Mouse (Mus musculus) C2C12 (cell line): ENCODE results near the gene Cntnap5a.

ENCODE experiments used
- CEBPB ChIP-seq: IDR thresholded peaks from one replicate; pipeline ENCODE4 v1.6.1; 2011; ENCODE audit warnings: low read depth, mild to moderate bottlenecking, control low read depth, moderate library complexity
- CTCF ChIP-seq: IDR thresholded peaks from one replicate; pipeline ENCODE4 v1.5.1; 2011; ENCODE audit not compliant: control insufficient read depth, insufficient read depth, insufficient read length
- FOSL1 ChIP-seq: IDR thresholded peaks from one replicate; pipeline ENCODE4 v1.8.0; 2011; ENCODE audit warnings: mild to moderate bottlenecking, low read length; ENCODE audit not compliant: poor library complexity, insufficient read depth, severe bottlenecking
- MAX ChIP-seq: IDR thresholded peaks from one replicate; pipeline ENCODE4 v1.6.1; 2011; ENCODE audit warnings: mild to moderate bottlenecking, control low read depth
- MYOD1 ChIP-seq: IDR thresholded peaks from one replicate; pipeline ENCODE4 v1.6.1; 2011; ENCODE audit warnings: low read depth; ENCODE audit not compliant: control insufficient read depth, insufficient read length
- MYOG ChIP-seq: IDR thresholded peaks from one replicate; pipeline ENCODE4 v1.6.1; 2011; ENCODE audit not compliant: control insufficient read depth, insufficient read length; ENCODE audit errors: extremely low read depth
- USF1 ChIP-seq: IDR thresholded peaks from one replicate; pipeline ENCODE4 v1.6.1; 2011; ENCODE audit warnings: low read depth, mild to moderate bottlenecking, control low read depth, moderate library complexity

GRCm38 (mm10) chr1:116306555-116306954, 622.0 kb downstream of the Cntnap5a start:
- TF ChIP-seq CTCF: no peak
- no peak for TF ChIP-seq MAX
- no peak for TF ChIP-seq USF1
- TF ChIP-seq MYOD1: no peak
- no peak for TF ChIP-seq CEBPB
- no peak for TF ChIP-seq MYOG
- TF ChIP-seq FOSL1: no peak
